Mouse (Mus musculus) left cerebral cortex, postnatal 25 days (tissue): ENCODE measurements around the gene Gm10912. TPM values are rescaled to one million over a fixed set of nuclear protein-coding genes. Genes with fewer than 3 reads are reported as not detected.
"Not testable (repeated sequence)": the region's sequence is repeated elsewhere in the genome, so short reads cannot be mapped to it uniquely, and the experiment has no call there.

Experiments used
- DNase-seq, 2 experiments: peaks; one replicate each; pipeline ENCODE4 v3.0.0; 2022; ENCODE audit warnings: low spot score in 2 of 2, mixed read lengths in 1 of 2
- intact Hi-C: fragments of 180-260 bp; cut with DNase I; formaldehyde crosslinking; loops from one replicate; pipeline ENCODE4 v1.15.1; 2025
- total RNA-seq, 2 experiments: library from RNA; stranded (reverse); gene quantifications; 2 replicates each; pipeline ENCODE4 v1.2.3; 2021

Gm10912 gene
- total RNA-seq, 2 experiments from 2014 or later: 0.34 TPM; not detected in 1

DNA sequence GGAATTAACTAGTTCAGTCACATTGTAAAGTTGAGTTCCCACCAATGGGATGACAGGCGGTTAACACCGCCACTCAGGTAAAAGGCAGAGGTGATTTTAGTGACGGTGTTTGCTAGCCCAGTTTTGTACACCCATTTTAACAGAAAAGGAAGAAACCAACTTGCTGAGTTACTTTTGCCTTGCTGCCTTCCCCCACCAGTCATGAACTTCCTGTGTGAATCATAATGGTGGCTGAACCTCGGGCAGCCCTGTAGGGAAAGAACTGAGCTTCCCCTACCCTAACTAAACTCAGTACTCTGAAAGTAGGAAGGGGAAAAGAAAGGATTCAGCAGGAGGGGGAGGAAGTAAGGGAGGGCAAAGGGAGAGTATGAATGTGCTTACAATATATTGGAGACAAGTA, 44.4 kb downstream of the Gm10912 start:
- intact Hi-C loops: no loop called here
- DNase-seq: no peak

DNA sequence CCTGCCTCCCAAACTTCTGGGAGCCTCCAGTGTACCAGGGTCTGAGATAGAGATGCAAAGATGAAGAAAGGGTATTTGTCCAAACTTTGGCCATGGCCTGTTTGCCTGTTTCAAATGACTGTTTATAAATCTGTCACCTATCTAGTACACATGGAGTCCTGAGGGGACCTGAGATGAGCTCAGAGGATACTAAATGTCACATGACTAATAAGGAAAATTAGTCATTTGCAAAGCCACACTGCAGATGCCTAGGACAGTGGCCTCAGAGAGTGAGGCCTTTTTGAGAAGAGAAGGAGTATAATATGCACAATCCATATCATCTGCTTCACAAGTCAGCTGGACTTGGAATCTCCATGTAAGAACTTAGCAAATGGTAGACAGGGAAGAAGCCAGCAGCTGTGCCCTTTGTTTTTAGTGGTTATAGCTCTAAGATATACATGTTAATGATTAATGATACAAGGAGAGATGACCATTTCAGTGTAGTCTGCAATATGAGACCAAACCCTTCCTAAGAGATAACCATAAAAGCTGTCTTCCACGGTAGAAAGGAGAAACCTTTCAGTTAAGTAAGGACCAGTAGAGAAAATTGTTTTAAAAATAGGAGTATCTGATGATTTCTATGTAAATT, 45.7 kb downstream of the Gm10912 start:
- intact Hi-C loops, DNase-seq: not testable (repeated sequence)

DNA sequence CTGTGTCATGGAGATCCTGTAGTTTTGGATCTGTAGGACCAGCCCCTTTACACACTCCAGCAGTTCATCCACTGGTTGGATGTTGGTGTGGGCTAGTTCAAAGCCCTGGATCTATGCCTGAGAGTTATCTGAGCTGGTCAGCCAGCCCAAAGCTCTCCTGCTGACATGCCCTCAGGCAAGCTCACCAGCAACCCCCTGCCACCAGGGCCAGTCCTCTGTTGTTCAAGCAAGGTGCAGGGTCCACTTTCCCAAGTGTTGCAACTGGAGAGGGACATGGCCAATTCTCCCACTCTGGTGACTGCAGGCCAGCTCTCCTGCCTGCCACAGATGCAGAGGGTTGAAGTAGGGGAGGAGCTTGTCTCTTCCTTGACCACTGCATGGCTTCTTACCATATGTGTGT, 47.9 kb downstream of the Gm10912 start:
- DNase-seq, intact Hi-C loops: not testable (repeated sequence)

DNA sequence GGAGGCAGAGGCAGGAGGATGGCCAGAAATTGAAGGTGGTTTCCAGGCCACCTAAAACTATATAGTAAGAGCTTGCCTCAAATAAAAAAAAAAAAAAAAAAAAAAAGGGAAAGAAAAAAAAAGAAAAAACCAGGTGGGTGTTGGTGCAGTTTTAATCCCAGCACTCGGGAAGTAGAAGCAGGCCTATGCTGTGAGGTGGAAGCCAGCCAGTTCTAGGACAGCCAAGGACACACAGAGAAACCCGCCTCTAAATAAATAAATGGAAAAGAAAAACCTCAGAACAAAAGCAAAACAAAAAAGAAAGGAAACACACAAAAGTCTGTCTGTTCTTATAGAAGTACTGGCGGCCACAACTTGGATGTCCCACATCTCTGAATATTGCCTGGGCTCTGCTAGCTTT, 49.3 kb downstream of the Gm10912 start:
- intact Hi-C loops: no loop called here
- no peak for DNase-seq

Other genes with a start within 250 kb of the Gm10912 start
- 10 to 100 TPM; 16.7 to 22.7 TPM for gene Lmo2, start 107.8 kb upstream of the Gm10912 start, total RNA-seq
- gene Fbxo3, start 38.1 kb upstream of the Gm10912 start, total RNA-seq: 10 to 100 TPM; 59.9 to 60.0 TPM
- gene 4931422A03Rik, start 37.5 kb upstream of the Gm10912 start, total RNA-seq: not detected
- not detected for gene Gm10799, start 2.7 kb downstream of the Gm10912 start, total RNA-seq
- under 1 TPM in 1 of 2 experiments, not detected in 1; 0.78 TPM for gene Cd59b, start 4.0 kb downstream of the Gm10912 start, total RNA-seq
- 1 to 10 TPM; 3.6 to 4.3 TPM for gene Cd59a, start 30.0 kb downstream of the Gm10912 start, total RNA-seq
- not detected for gene A930018P22Rik, start 56.9 kb downstream of the Gm10912 start, total RNA-seq